ENCODE assay signal across 13 mouse cellular contexts in genomic region chr1:190167609-190168008, GRCm38 (mm10). TPM values are rescaled to one million over a fixed set of nuclear protein-coding genes. Genes with fewer than 3 reads are reported as not detected.
A peak's percentile ranks its signal among the peaks of the same experiment; 100 is the strongest.
DNase-seq lines count a peak whose midpoint lies in the region; ATAC-seq lines count a peak whose summit lies in the region.
"Had no signal": no experiment of that assay in that cellular context is flagged by ENCODE, and none has a peak within 500 bp of the region (broad histone marks: within the 10 kb centered on the region; RNA-seq: fewer than 3 reads in every experiment).

No protein-coding gene starts in this region.

- H3K4me3 ChIP-seq in intestine, embryonic 14.5 days (ENCODE audit: low read depth, low read length), result no peak overlapping the region
- no peak overlapping the region for H3K4me3 ChIP-seq in intestine, embryonic 16.5 days (ENCODE audit: low read length)
- peak overlapping the region; percentile 72 for H3K4me3 ChIP-seq in forebrain, embryonic 15.5 days
- no peak overlapping the region for H3K4me3 ChIP-seq in limb, embryonic 13.5 days
- peak overlapping the region; percentile 69 for H3K4me3 ChIP-seq in midbrain, embryonic 16.5 days (ENCODE audit: low read depth, low read length)

- no peak for ATAC-seq in intestine, embryonic 14.5 days (replicated peaks; ENCODE audit: low FRiP score, low TSS enrichment, low read depth)
- ATAC-seq in intestine, embryonic 16.5 days, result no peak
- no peak for ATAC-seq in forebrain, embryonic 15.5 days (replicated peaks)
- no peak for ATAC-seq in limb, embryonic 13.5 days (ENCODE audit: low FRiP score, low read depth)
- no peak for ATAC-seq in midbrain, embryonic 16.5 days

- no peak for DNase-seq in intestine, embryonic 14.5 days (ENCODE audit: low spot score)
- DNase-seq in kidney, adult 8-10 months, result no peak
- DNase-seq in left cerebral cortex, adult 11 months (ENCODE audit: low spot score), result no peak
- no peak for DNase-seq in layer of hippocampus, postnatal 10 days (ENCODE audit: low spot score in 2 of 2)
- DNase-seq: gastrocnemius, postnatal 25 days; kidney, adult 2 months; right cerebral cortex, postnatal 14 days had no signal

- WGBS in intestine, embryonic 14.5 days, result 28% methylated on average over 1 of the region's 1 CpGs
- 10% methylated on average over 1 of the region's 1 CpGs for WGBS in intestine, embryonic 16.5 days
- 0% methylated on average over 1 of the region's 1 CpGs for WGBS in forebrain, embryonic 15.5 days
- WGBS in limb, embryonic 13.5 days, result 0% methylated on average over 1 of the region's 1 CpGs
- 7% methylated on average over 1 of the region's 1 CpGs for WGBS in midbrain, embryonic 16.5 days

- no peaks in the 10 kb centered on the region for H3K36me3 ChIP-seq in intestine, embryonic 14.5 days (ENCODE audit: control insufficient read depth, insufficient read depth, low read length)
- no peaks in the 10 kb centered on the region for H3K36me3 ChIP-seq in intestine, embryonic 16.5 days (ENCODE audit: control insufficient read depth, insufficient read depth, low read length)
- no peaks in the 10 kb centered on the region for H3K36me3 ChIP-seq in forebrain, embryonic 15.5 days
- H3K36me3 ChIP-seq in limb, embryonic 13.5 days, result no peaks in the 10 kb centered on the region
- H3K36me3 ChIP-seq in midbrain, embryonic 16.5 days (ENCODE audit: control insufficient read depth, insufficient read depth, low read length), result no peaks in the 10 kb centered on the region
- H3K36me3 ChIP-seq: embryonic facial prominence, embryonic 15.5 days had no signal

- H3K4me1 ChIP-seq in intestine, embryonic 14.5 days (replicated peaks; ENCODE audit: control insufficient read depth, insufficient read depth, low read length), result peaks cover 8% of the 10 kb centered on the region; the same call in 1 of the 2 replicates
- H3K4me1 ChIP-seq in intestine, embryonic 16.5 days (ENCODE audit: control insufficient read depth, insufficient read depth, low read length), result peaks cover 16% of the 10 kb centered on the region; the same call in 1 of the 2 replicates
- H3K4me1 ChIP-seq in forebrain, embryonic 15.5 days, result peaks cover 29% of the 10 kb centered on the region
- H3K4me1 ChIP-seq in limb, embryonic 13.5 days, result peaks cover 25% of the 10 kb centered on the region
- peaks cover 15% of the 10 kb centered on the region for H3K4me1 ChIP-seq in midbrain, embryonic 16.5 days (ENCODE audit: control insufficient read depth, insufficient read depth, low read length)

- no peak overlapping the region for H3K9ac ChIP-seq in intestine, embryonic 14.5 days (ENCODE audit: low read length)
- no peak overlapping the region for H3K9ac ChIP-seq in intestine, embryonic 16.5 days (ENCODE audit: low read depth, low read length)
- H3K9ac ChIP-seq in forebrain, embryonic 15.5 days (replicated peaks), result no peak overlapping the region
- H3K9ac ChIP-seq in limb, embryonic 13.5 days, result no peak overlapping the region
- H3K9ac ChIP-seq in midbrain, embryonic 16.5 days (ENCODE audit: low read depth, low read length), result 0 out of 2 replicates have a peak overlapping the region, but pooled peaks have one; percentile 16
- H3K9ac ChIP-seq: embryonic facial prominence, embryonic 15.5 days had no signal

- H3K27ac ChIP-seq in intestine, embryonic 14.5 days (ENCODE audit: low read depth), result no peak overlapping the region
- H3K27ac ChIP-seq in intestine, embryonic 16.5 days (ENCODE audit: low read length), result no peak overlapping the region
- H3K27ac ChIP-seq in forebrain, embryonic 15.5 days (replicated peaks), result no peak overlapping the region
- no peak overlapping the region for H3K27ac ChIP-seq in limb, embryonic 13.5 days
- peak overlapping the region; percentile 47 for H3K27ac ChIP-seq in midbrain, embryonic 16.5 days (ENCODE audit: low read length)
- H3K27ac ChIP-seq: embryonic facial prominence, embryonic 15.5 days had no signal

- H3K27me3 ChIP-seq in intestine, embryonic 14.5 days (replicated peaks; ENCODE audit: control insufficient read depth, insufficient read depth, low read length), result peaks cover 27% of the 10 kb centered on the region
- H3K27me3 ChIP-seq in intestine, embryonic 16.5 days (replicated peaks; ENCODE audit: control insufficient read depth, insufficient read depth, low read length), result peaks cover 22% of the 10 kb centered on the region; the same call in 1 of the 2 replicates
- H3K27me3 ChIP-seq in forebrain, embryonic 15.5 days, result peaks cover 12% of the 10 kb centered on the region; the same call in 1 of the 2 replicates
- peaks cover 82% of the 10 kb centered on the region for H3K27me3 ChIP-seq in limb, embryonic 13.5 days
- H3K27me3 ChIP-seq in midbrain, embryonic 16.5 days (ENCODE audit: control insufficient read depth, insufficient read depth, low read depth, low read length), result no peaks in the 10 kb centered on the region; the same call in 1 of the 2 replicates

- H3K9me3 ChIP-seq in intestine, embryonic 14.5 days (ENCODE audit: control insufficient read depth, low read length), result no peaks in the 10 kb centered on the region
- no peaks in the 10 kb centered on the region for H3K9me3 ChIP-seq in intestine, embryonic 16.5 days (ENCODE audit: control insufficient read depth, low read length)
- H3K9me3 ChIP-seq in forebrain, embryonic 15.5 days, result no peaks in the 10 kb centered on the region
- no peaks in the 10 kb centered on the region for H3K9me3 ChIP-seq in limb, embryonic 13.5 days
- no peaks in the 10 kb centered on the region for H3K9me3 ChIP-seq in midbrain, embryonic 16.5 days (replicated peaks; ENCODE audit: control insufficient read depth, low read length, poor library complexity, severe bottlenecking)
- H3K9me3 ChIP-seq: embryonic facial prominence, embryonic 15.5 days had no signal

- peak overlapping the region; percentile 88; the same call in 1 of the 2 replicates for H3K4me2 ChIP-seq in intestine, embryonic 14.5 days (ENCODE audit: low read length)
- no peak overlapping the region for H3K4me2 ChIP-seq in intestine, embryonic 16.5 days (ENCODE audit: low read depth, low read length)
- peak overlapping the region; percentile 85; the same call in 1 of the 2 replicates for H3K4me2 ChIP-seq in forebrain, embryonic 15.5 days (replicated peaks)
- peak overlapping the region; percentile 89; the same call in 1 of the 2 replicates for H3K4me2 ChIP-seq in limb, embryonic 13.5 days (replicated peaks)
- H3K4me2 ChIP-seq in midbrain, embryonic 16.5 days (ENCODE audit: low read length), result peak overlapping the region; percentile 98

RNA-seq across cellular contexts. Expression of gene Prox1, which starts 2.9 kb away (rescaled TPM):
- polyA plus RNA-seq in intestine, embryonic 14.5 days (2014; fragmentation: Nextera tagmentation; extraction: Ambion mirVana), result 1.8 and 3.7 TPM in 2 replicates
- 1.8 TPM in 2 replicates for polyA plus RNA-seq in intestine, embryonic 16.5 days (2015; fragmentation: Nextera tagmentation; extraction: Ambion mirVana)
- polyA plus RNA-seq in forebrain, embryonic 15.5 days (2015; fragmentation: Nextera tagmentation; extraction: Ambion mirVana), result 10.1 and 13.1 TPM in 2 replicates
- 3.2 and 3.7 TPM in 2 replicates for polyA plus RNA-seq in limb, embryonic 13.5 days (2015; fragmentation: Nextera tagmentation; extraction: Ambion mirVana)
- 15.9 and 33.5 TPM in 2 replicates for polyA plus RNA-seq in midbrain, embryonic 16.5 days (2015; fragmentation: Nextera tagmentation; extraction: Ambion mirVana)
- 100 to 1,000 TPM in 1 of 2 experiments, 10 to 100 TPM in 1; 91.1 to 106 TPM for total RNA-seq in layer of hippocampus, postnatal 10 days (2021)
- total RNA-seq: neutrophil, adult 5-6 weeks had no signal

Comparison
In these comparisons a context has a peak if more than half of its experiments do, and no peak if none do; other contexts are left out.
1. H3K4me3 ChIP-seq: peak in forebrain, embryonic 15.5 days (single experiment) and midbrain, embryonic 16.5 days (single experiment); none in intestine, embryonic 14.5 days (single experiment), intestine, embryonic 16.5 days (single experiment) and limb, embryonic 13.5 days (single experiment).